Mouse (Mus musculus) bone marrow macrophage, adult 2 months (primary cell): ENCODE data around the gene Mn1. TPM values are rescaled to one million over a fixed set of nuclear protein-coding genes. Genes with fewer than 3 reads are reported as not detected.
A peak's percentile ranks its signal among the peaks of the same experiment; 100 is the strongest.

ENCODE experiments used
- H3K27ac ChIP-seq: 2 replicates; pipeline ENCODE4 v1.5.1; 2012; ENCODE audit warnings: low read depth, low read length; ENCODE audit not compliant: insufficient read depth
- H3K4me1 ChIP-seq: 2 replicates; pipeline ENCODE4 v1.6.1; 2012; ENCODE audit warnings: low read length; ENCODE audit not compliant: control insufficient read depth, insufficient read depth
- H3K4me3 ChIP-seq: 2 replicates; pipeline ENCODE4 v1.5.1; 2012; ENCODE audit warnings: mild to moderate bottlenecking, low read length, moderate library complexity; ENCODE audit not compliant: insufficient read depth
- CTCF ChIP-seq: IDR thresholded peaks from 2 replicates; pipeline ENCODE4 v1.5.1; 2012; ENCODE audit warnings: low read depth, mild to moderate bottlenecking, low read length, moderate library complexity
- POLR2A ChIP-seq: IDR thresholded peaks from 2 replicates; pipeline ENCODE4 v1.6.1; 2012; ENCODE audit warnings: mild to moderate bottlenecking, low read depth, low read length, borderline replicate concordance
- polyA plus RNA-seq: library from polyadenylated mRNA; stranded (reverse); fragments of >200 nt; gene quantifications from 2 replicates; pipeline ENCODE4 v1.2.4, GENCODE M21; 2012; ENCODE audit not compliant: missing spikeins, insufficient read depth, insufficient read length

The Mn1 gene
- polyA plus RNA-seq, 1 experiment, result 0.08 TPM

GRCm38 (mm10) chr5:111408470-111409105 lies 8.6 kb upstream of the Mn1 start:
- Histone ChIP-seq H3K4me1 (no peaks in the 10 kb centered on the region), H3K27ac (no peak overlapping the region), H3K4me3 (no peak overlapping the region)
- no peak for TF ChIP-seq POLR2A
- TF ChIP-seq CTCF, result no peak

- TF ChIP-seq CTCF (peak; percentile 19; the same call in 1 of the 2 replicates), POLR2A (no peak)
- H3K4me1 ChIP-seq, result no peaks in the 10 kb centered on the region
- no peak overlapping the region for H3K27ac ChIP-seq
- no peak overlapping the region for H3K4me3 ChIP-seq
These were observed 7.6 kb upstream of the Mn1 start for GRCm38 (mm10) chr5:111409412-111410044.

- TF ChIP-seq POLR2A, result no peak
- no peak for TF ChIP-seq CTCF
- Histone ChIP-seq H3K4me3 (no peak overlapping the region), H3K4me1 (no peaks in the 10 kb centered on the region), H3K27ac (no peak overlapping the region)
These were observed 6.5 kb upstream of the Mn1 start for GRCm38 (mm10) chr5:111410665-111411064.

GRCm38 (mm10) chr5:111414192-111414591 lies 3.0 kb upstream of the Mn1 start:
- H3K27ac ChIP-seq, result no peak overlapping the region
- TF ChIP-seq POLR2A, result no peak
- peak; percentile 62 for TF ChIP-seq CTCF
- no peaks in the 10 kb centered on the region for H3K4me1 ChIP-seq
- H3K4me3 ChIP-seq, result no peak overlapping the region

- Histone ChIP-seq H3K4me3 (no peak overlapping the region), H3K27ac (no peak overlapping the region), H3K4me1 (no peaks in the 10 kb centered on the region)
- TF ChIP-seq CTCF (no peak), POLR2A (no peak)
These were observed 2.4 kb upstream of the Mn1 start for GRCm38 (mm10) chr5:111414770-111415249.

- Histone ChIP-seq H3K27ac (no peak overlapping the region), H3K4me1 (no peaks in the 10 kb centered on the region), H3K4me3 (no peak overlapping the region)
- TF ChIP-seq POLR2A (no peak), CTCF (no peak)
These were observed 1.6 kb upstream of the Mn1 start for GRCm38 (mm10) chr5:111415575-111415974.

GRCm38 (mm10) chr5:111416048-111416447 lies 1.1 kb upstream of the Mn1 start:
- Histone ChIP-seq H3K4me3 (no peak overlapping the region), H3K4me1 (no peaks in the 10 kb centered on the region), H3K27ac (no peak overlapping the region)
- no peak for TF ChIP-seq CTCF
- TF ChIP-seq POLR2A, result no peak

- TF ChIP-seq CTCF (no peak), POLR2A (no peak)
- no peak overlapping the region for H3K27ac ChIP-seq
- no peaks in the 10 kb centered on the region for H3K4me1 ChIP-seq
- peak overlapping the region; percentile 58 for H3K4me3 ChIP-seq
These were observed 393 bp downstream of the Mn1 start for GRCm38 (mm10) chr5:111417378-111418131.

GRCm38 (mm10) chr5:111418202-111419120 lies 1.3 kb downstream of the Mn1 start:
- Histone ChIP-seq H3K4me3 (no peak overlapping the region), H3K27ac (no peak overlapping the region), H3K4me1 (no peaks in the 10 kb centered on the region)
- TF ChIP-seq POLR2A, result no peak
